Mouse (Mus musculus): ENCODE measurements at regions not wholly inside any gene's neighbourhood (a gene's known extent, or its start where the extent isn't known, plus 50 kb on each side); places are given as distances from the start of the nearest gene placed in this dataset.

DNA sequence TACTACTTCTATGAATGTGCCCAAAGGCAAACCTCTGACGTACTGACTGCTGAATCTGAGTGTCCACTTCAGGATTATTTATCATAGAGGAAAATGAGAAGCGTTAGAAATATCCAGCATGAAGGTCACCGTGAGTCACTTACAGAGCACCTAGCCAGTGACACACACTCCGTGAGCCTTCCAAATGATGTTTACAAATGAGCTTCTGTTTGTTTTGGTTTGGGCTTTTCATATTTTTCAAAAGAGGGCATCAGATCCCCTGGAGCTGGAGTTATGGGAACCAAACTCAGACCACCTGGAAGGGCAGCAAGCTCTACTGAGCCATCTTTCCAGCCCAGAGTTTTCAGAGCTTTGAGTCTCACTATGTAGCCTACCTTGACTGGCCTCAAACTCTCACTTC lies 57.8 kb upstream of the Pias1 start:
- in situ Hi-C loops (cut with MboI, MseI), result no loop called here

GRCm38 (mm10) chr9:63043304-63043703 lies 55.6 kb upstream of the Pias1 start:
- in situ Hi-C loops (cut with MboI, MseI), result loop anchor here in 1 of 2 experiments (5.0 kb wide), 1 partner anchor 51 kb away; no protein-coding TSS in a partner anchor

GRCm38 (mm10) chr9:63038031-63038430 lies 50.3 kb upstream of the Pias1 start:
- in situ Hi-C loops (cut with MboI, MseI), result no loop called here
